Mouse (Mus musculus) heart, adult 8-10 months (tissue): ENCODE measurements around the gene Dnmt1. TPM values are rescaled to one million over a fixed set of nuclear protein-coding genes. Genes with fewer than 3 reads are reported as not detected.

Experiments used
- microRNA-seq: library from miRNA; unstranded; fragments of <30 nt; microRNA quantifications from one replicate; pipeline ENCODE4 v1.2.0, GENCODE M21; 2022
- total RNA-seq, 4 experiments: library from RNA; stranded (reverse); gene quantifications; 2 replicates each; pipeline ENCODE4 v1.2.4; 2022

Dnmt1 gene
- total RNA-seq, 4 experiments from 2014 or later: 10.8 to 14.5 (median 12.3) TPM

Small RNAs within 50 kb of the gene (microRNA-seq; reads per million reads assigned to microRNA genes)
- not detected for gene Mir7081

Other genes starting within 250 kb of the Dnmt1 start
- gene Olfm2, start 213.5 kb downstream of the Dnmt1 start, total RNA-seq: under 1 TPM in 3 of 4 experiments, not detected in 1; 0.16 to 0.22 (median 0.22) TPM
- 10 to 100 TPM in 1 of 4 experiments, 1 to 10 TPM in 3; 5.6 to 10.2 (median 6.4) TPM for gene Col5a3, start 144.8 kb downstream of the Dnmt1 start, total RNA-seq
- gene Rdh8, start 141.4 kb downstream of the Dnmt1 start, total RNA-seq: not detected
- gene A230050P20Rik, start 91.2 kb downstream of the Dnmt1 start, total RNA-seq: 1 to 10 TPM; 3.4 to 6.0 (median 4.8) TPM
- gene Angptl6, start 80.2 kb downstream of the Dnmt1 start, total RNA-seq: 1 to 10 TPM; 3.7 to 5.7 (median 4.8) TPM
- gene Ppan, start 71.7 kb downstream of the Dnmt1 start, total RNA-seq: 1 to 10 TPM; 7.0 to 7.4 (median 7.1) TPM
- gene Eif3g, start 61.3 kb downstream of the Dnmt1 start, total RNA-seq: 100 to 1,000 TPM; 106 to 121 (median 110) TPM
- gene S1pr2, start 16.9 kb upstream of the Dnmt1 start, total RNA-seq: 1 to 10 TPM; 1.8 to 6.8 (median 4.6) TPM
- 100 to 1,000 TPM; 135 to 142 (median 136) TPM for gene Mrpl4, start 42.9 kb upstream of the Dnmt1 start, total RNA-seq
- gene Icam1, start 56.1 kb upstream of the Dnmt1 start, total RNA-seq: 10 to 100 TPM in 2 of 4 experiments, 1 to 10 TPM in 2; 7.5 to 11.3 (median 9.9) TPM
- gene Icam4, start 69.5 kb upstream of the Dnmt1 start, total RNA-seq: 1 to 10 TPM in 1 of 4 experiments, under 1 TPM in 3; 0.27 to 1.9 (median 0.74) TPM
- gene Icam5, start 72.2 kb upstream of the Dnmt1 start, total RNA-seq: under 1 TPM in 1 of 4 experiments, not detected in 3; 0.12 TPM
- not detected for gene Zglp1, start 107.2 kb upstream of the Dnmt1 start, total RNA-seq
- gene Gm49373, start 113.2 kb upstream of the Dnmt1 start, total RNA-seq: under 1 TPM in 1 of 4 experiments, not detected in 3; 0.38 TPM
- gene Fdx1l, start 113.7 kb upstream of the Dnmt1 start, total RNA-seq: 10 to 100 TPM; 36.4 to 53.0 (median 41.0) TPM
- 1 to 10 TPM in 1 of 4 experiments, under 1 TPM in 3; 0.26 to 1.6 (median 0.36) TPM for gene Gm38431, start 132.1 kb upstream of the Dnmt1 start, total RNA-seq
- gene Raver1, start 132.1 kb upstream of the Dnmt1 start, total RNA-seq: 10 to 100 TPM; 25.7 to 26.2 (median 26.0) TPM
- gene Tyk2, start 171.4 kb upstream of the Dnmt1 start, total RNA-seq: 1 to 10 TPM; 8.6 to 9.1 (median 8.7) TPM
- gene Cdc37, start 190.1 kb upstream of the Dnmt1 start, total RNA-seq: 100 to 1,000 TPM; 138 to 170 (median 157) TPM
- 10 to 100 TPM; 48.5 to 75.4 (median 62.1) TPM for gene Pde4a, start 205.8 kb upstream of the Dnmt1 start, total RNA-seq